Comparison of ENCODE assay signal across 9 mouse cellular contexts in genomic region chr6:52203121-52203370, GRCm38 (mm10). TPM values are rescaled to one million over a fixed set of nuclear protein-coding genes. Genes with fewer than 3 reads are reported as not detected.
DNase-seq lines count a peak whose midpoint lies in the region; ATAC-seq and TF ChIP-seq lines count a peak whose summit lies in the region.
"Had no signal": no experiment of that assay in that cellular context is flagged by ENCODE, and none has a peak within 500 bp of the region (broad histone marks: within the 10 kb centered on the region; RNA-seq: fewer than 3 reads in every experiment).

No protein-coding gene starts in this region.

- H3K9ac ChIP-seq in liver, adult 2 months (ENCODE audit: low read depth, low read length): peak overlapping the region; percentile 74
- H3K9ac ChIP-seq in hindbrain, embryonic 13.5 days: peak overlapping the region; percentile 90

- peak overlapping the region; percentile 64 for H3K4me2 ChIP-seq in hindbrain, embryonic 13.5 days

- H3K9me3 ChIP-seq in hindbrain, embryonic 13.5 days: no peaks in the 10 kb centered on the region
- no peaks in the 10 kb centered on the region for H3K9me3 ChIP-seq in limb, embryonic 10.5 days (replicated peaks)

- H3K79me2 ChIP-seq in liver, adult 2 months (ENCODE audit: control insufficient read depth, insufficient read depth, low read length): no peaks in the 10 kb centered on the region

- WGBS in liver, adult 2 months: 8% methylated on average over 10 of the region's 10 CpGs
- under 1% methylated on average over 10 of the region's 10 CpGs for WGBS in hindbrain, embryonic 13.5 days
- under 1% methylated on average over 10 of the region's 10 CpGs for WGBS in limb, embryonic 10.5 days
- WGBS in small intestine, adult 2 months: 26% methylated on average over 10 of the region's 10 CpGs

- H3K4me1 ChIP-seq in liver, adult 2 months (ENCODE audit: control insufficient read depth, insufficient read depth, low read length): no peaks in the 10 kb centered on the region; the same call in 1 of the 2 replicates
- H3K4me1 ChIP-seq in hindbrain, embryonic 13.5 days (replicated peaks): peaks cover 28% of the 10 kb centered on the region
- peaks cover 94% of the 10 kb centered on the region for H3K4me1 ChIP-seq in limb, embryonic 10.5 days
- H3K4me1 ChIP-seq in small intestine, adult 2 months (ENCODE audit: control insufficient read depth, insufficient read depth, insufficient read length, low read length): peaks cover 11% of the 10 kb centered on the region

- peak overlapping the region; percentile 60 for H3K4me3 ChIP-seq in liver, adult 2 months (ENCODE audit: insufficient read depth, low read depth, low read length)
- H3K4me3 ChIP-seq in hindbrain, embryonic 13.5 days: peak overlapping the region; percentile 58
- H3K4me3 ChIP-seq in limb, embryonic 10.5 days: peak overlapping the region; percentile 90
- peak overlapping the region; percentile 65 for H3K4me3 ChIP-seq in small intestine, adult 2 months (ENCODE audit: low read depth, low read length)

- H3K27ac ChIP-seq in liver, adult 2 months (replicated peaks; ENCODE audit: insufficient read depth, low read depth, low read length): peak overlapping the region; percentile 26
- H3K27ac ChIP-seq in hindbrain, embryonic 13.5 days: peak overlapping the region; percentile 95
- peak overlapping the region; percentile 99 for H3K27ac ChIP-seq in limb, embryonic 10.5 days
- peak overlapping the region; percentile 48 for H3K27ac ChIP-seq in small intestine, adult 2 months (ENCODE audit: insufficient read depth, low read depth, low read length)
- H3K27ac ChIP-seq: macrophage had no signal

- H3K36me3 ChIP-seq in liver, adult 2 months (ENCODE audit: control insufficient read depth, insufficient read depth, low read length): no peaks in the 10 kb centered on the region
- H3K36me3 ChIP-seq in hindbrain, embryonic 13.5 days: no peaks in the 10 kb centered on the region
- peaks cover 60% of the 10 kb centered on the region for H3K36me3 ChIP-seq in limb, embryonic 10.5 days
- no peaks in the 10 kb centered on the region for H3K36me3 ChIP-seq in small intestine, adult 2 months (ENCODE audit: control insufficient read depth, insufficient read depth, low read length)

- no peak for DNase-seq in liver, adult 2 months (ENCODE audit: extremely low read depth, low read depth, low spot score)
- no peak for DNase-seq in liver
- peak; percentile 70 for DNase-seq in limb, embryonic 10.5 days (ENCODE audit: low spot score)
- no peak for DNase-seq in ovary, adult 18-20 months (ENCODE audit: low spot score)
- no peak for DNase-seq in layer of hippocampus, postnatal 25 days (ENCODE audit: extremely low spot score in 1 of 2, low spot score in 1 of 2)
- no peak for DNase-seq in thymus, postnatal 14 days

- peaks cover 28% of the 10 kb centered on the region for H3K27me3 ChIP-seq in liver, adult 2 months (ENCODE audit: control insufficient read depth, insufficient read depth, low read length)
- peaks cover 99% of the 10 kb centered on the region for H3K27me3 ChIP-seq in hindbrain, embryonic 13.5 days
- H3K27me3 ChIP-seq in limb, embryonic 10.5 days (ENCODE audit: low read depth, poor library complexity, severe bottlenecking): peaks cover 37% of the 10 kb centered on the region
- peaks cover 50% of the 10 kb centered on the region for H3K27me3 ChIP-seq in small intestine, adult 2 months (ENCODE audit: control insufficient read depth, insufficient read depth, low read length)

- TF ChIP-seq CTCF in liver, adult 2 months (IDR thresholded peaks at IDR 0.05; ENCODE audit: low read depth, low read length): no peak
- TF ChIP-seq CTCF in small intestine, adult 2 months (IDR thresholded peaks at IDR 0.05; ENCODE audit: extremely low read depth, insufficient read length, insufficient replicate concordance, low read depth, low read length): 0 out of 2 replicates have a peak, but pooled peaks have one; percentile 8

- no peak for ATAC-seq in hindbrain, embryonic 13.5 days (ENCODE audit: low FRiP score)

- TF ChIP-seq POLR2A in liver, adult 2 months (IDR thresholded peaks at IDR 0.05; ENCODE audit: extremely low read depth, insufficient read depth, low read length): no peak
- TF ChIP-seq POLR2A in small intestine, adult 2 months (IDR thresholded peaks at IDR 0.05; ENCODE audit: low read depth, low read length): no peak

RNA-seq across cellular contexts. Expression of gene Hoxa5, which starts 1.3 kb away (rescaled TPM):
- 0.28 and 0.40 TPM in 2 replicates for total RNA-seq in liver, adult 2 months (2014; rRNA removed)
- 0.10 and 0.16 TPM in 2 replicates for polyA plus RNA-seq in liver, adult 2 months (2012; rRNA removed)
- polyA plus RNA-seq in hindbrain, embryonic 13.5 days (2015; fragmentation: Nextera tagmentation; extraction: Ambion mirVana): 116 and 150 TPM in 2 replicates
- 9.8 and 10.4 TPM in 2 replicates for polyA plus RNA-seq in limb, embryonic 10.5 days (2016; fragmentation: Nextera tagmentation; extraction: Ambion mirVana)
- polyA plus RNA-seq in small intestine, adult 2 months (2012; rRNA removed): 3.5 and 4.7 TPM in 2 replicates
- total RNA-seq in layer of hippocampus, postnatal 25 days (2021): not detected

RNA-seq across cellular contexts. Expression of gene Hoxa6, which starts 5.5 kb away (rescaled TPM):
- total RNA-seq in liver, adult 2 months (2014; rRNA removed): not detected in 2 replicates
- not detected in 2 replicates for polyA plus RNA-seq in liver, adult 2 months (2012; rRNA removed)
- polyA plus RNA-seq in hindbrain, embryonic 13.5 days (2015; fragmentation: Nextera tagmentation; extraction: Ambion mirVana): 16.3 and 28.0 TPM in 2 replicates
- 3.5 and 4.1 TPM in 2 replicates for polyA plus RNA-seq in limb, embryonic 10.5 days (2016; fragmentation: Nextera tagmentation; extraction: Ambion mirVana)
- polyA plus RNA-seq in small intestine, adult 2 months (2012; rRNA removed): 0.15 and 0.52 TPM in 2 replicates
- total RNA-seq in layer of hippocampus, postnatal 25 days (2021): not detected
- polyA plus RNA-seq: macrophage had no signal

RNA-seq across cellular contexts. Expression of gene Hoxa3, which starts 10.1 kb away (rescaled TPM):
- 0.09 and 0.20 TPM in 2 replicates for total RNA-seq in liver, adult 2 months (2014; rRNA removed)
- 0.20 and 0.42 TPM in 2 replicates for polyA plus RNA-seq in liver, adult 2 months (2012; rRNA removed)
- polyA plus RNA-seq in hindbrain, embryonic 13.5 days (2015; fragmentation: Nextera tagmentation; extraction: Ambion mirVana): 21.8 and 23.8 TPM in 2 replicates
- polyA plus RNA-seq in limb, embryonic 10.5 days (2016; fragmentation: Nextera tagmentation; extraction: Ambion mirVana): 7.0 and 7.9 TPM in 2 replicates
- 3.5 and 5.0 TPM in 2 replicates for polyA plus RNA-seq in small intestine, adult 2 months (2012; rRNA removed)
- not detected for total RNA-seq in layer of hippocampus, postnatal 25 days (2021)

RNA-seq across cellular contexts. Expression of gene Gm28308, which starts 10.1 kb away (rescaled TPM):
- total RNA-seq in liver, adult 2 months (2014; rRNA removed): not detected in 2 replicates
- not detected in 2 replicates for polyA plus RNA-seq in liver, adult 2 months (2012; rRNA removed)
- polyA plus RNA-seq in hindbrain, embryonic 13.5 days (2015; fragmentation: Nextera tagmentation; extraction: Ambion mirVana): not detected in 2 replicates
- polyA plus RNA-seq in limb, embryonic 10.5 days (2016; fragmentation: Nextera tagmentation; extraction: Ambion mirVana): 0.79 and 1.2 TPM in 2 replicates
- polyA plus RNA-seq in small intestine, adult 2 months (2012; rRNA removed): 0.58 TPM in 1 of 2 replicates, not detected in the other
- not detected for total RNA-seq in layer of hippocampus, postnatal 25 days (2021)
- polyA plus RNA-seq: macrophage had no signal

RNA-seq across cellular contexts. Expression of gene Hoxa4, which starts 11.5 kb away (rescaled TPM):
- 0.28 TPM in 1 of 2 replicates, not detected in the other for total RNA-seq in liver, adult 2 months (2014; rRNA removed)
- polyA plus RNA-seq in liver, adult 2 months (2012; rRNA removed): 0.23 and 0.39 TPM in 2 replicates
- polyA plus RNA-seq in hindbrain, embryonic 13.5 days (2015; fragmentation: Nextera tagmentation; extraction: Ambion mirVana): 14.5 and 14.8 TPM in 2 replicates
- polyA plus RNA-seq in limb, embryonic 10.5 days (2016; fragmentation: Nextera tagmentation; extraction: Ambion mirVana): 1.6 and 1.8 TPM in 2 replicates
- 2.3 and 2.4 TPM in 2 replicates for polyA plus RNA-seq in small intestine, adult 2 months (2012; rRNA removed)
- not detected for total RNA-seq in layer of hippocampus, postnatal 25 days (2021)

Comparison
In these comparisons a context has a peak if more than half of its experiments do, and no peak if none do; other contexts are left out.
1. H3K27ac ChIP-seq: peak in every context shown above with its lines; median percentile 99 in limb, embryonic 10.5 days; 95 in hindbrain, embryonic 13.5 days; 48 in small intestine, adult 2 months; 26 in liver, adult 2 months.
2. RNA of gene Hoxa5, which starts 1.3 kb away (polyA plus RNA-seq): 116 to 150 TPM in hindbrain, embryonic 13.5 days; 9.8 to 10.4 TPM in limb, embryonic 10.5 days, 3.5 to 4.7 TPM in small intestine, adult 2 months and 0.10 to 0.16 TPM in liver, adult 2 months; every median in the first group is over 10 times any median in the second.
3. Peak in every context shown above with its lines, with median percentiles within 50 percentile points of each other: H3K4me3 ChIP-seq.